Mouse (Mus musculus): ENCODE results near the gene Chrnb2.

DNA sequence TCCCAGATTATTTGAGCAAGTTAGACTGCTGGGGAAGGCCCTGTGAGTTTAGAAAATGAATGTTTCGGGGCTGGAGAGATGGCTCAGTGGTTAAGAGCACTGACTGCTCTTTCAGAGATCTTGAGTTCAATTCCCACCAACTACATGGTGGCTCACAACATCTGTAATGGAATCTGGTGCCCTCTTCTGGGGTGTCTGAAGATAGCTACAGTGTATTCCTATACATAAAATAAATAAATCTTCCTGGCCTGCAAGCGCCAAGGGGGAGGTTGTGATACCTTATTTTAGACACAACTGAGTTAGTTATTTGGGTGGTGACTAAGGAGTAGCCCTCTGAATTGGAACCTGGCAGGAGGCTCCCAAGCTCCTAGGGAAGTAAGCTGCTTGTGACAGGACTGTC, 35.6 kb downstream of the Chrnb2 start:
- TF ChIP-seq POLR2A (IDR thresholded peaks at IDR 0.05; ENCODE audit: insufficient read depth, low read depth, low read length) (no peak), EP300 (IDR thresholded peaks at IDR 0.05; ENCODE audit: insufficient read depth, low read depth, low read length) (no peak)

Data from heart, adult 2 months (tissue).